Mouse (Mus musculus) hindbrain, postnatal 0 days (tissue): ENCODE results near the gene Smtnl1. TPM values are rescaled to one million over a fixed set of nuclear protein-coding genes. Genes with fewer than 3 reads are reported as not detected.
A peak's percentile ranks its signal among the peaks of the same experiment; 100 is the strongest.

Experiments used
- ATAC-seq: fragments of 200-750 bp; cut with Nextera tagmentation; 2 replicates; pipeline ENCODE4 v1.8.0; 2017; ENCODE audit warnings: mild to moderate bottlenecking, moderate TSS enrichment, moderate library complexity
- DNase-seq: peaks from one replicate; pipeline ENCODE4 v3.0.0-alpha.2; 2015; ENCODE audit warnings: low spot score
- H3K27ac ChIP-seq: fragments of 300-500 bp; sonication (generic); 2 replicates; pipeline ENCODE4 v1.5.1; 2014; ENCODE audit warnings: mild to moderate bottlenecking
- H3K27me3 ChIP-seq: fragments of 300-500 bp; sonication (generic); 2 replicates; pipeline ENCODE4 v1.6.1; 2014; ENCODE audit warnings: low read length, mixed read lengths; ENCODE audit not compliant: insufficient read depth
- H3K36me3 ChIP-seq: fragments of 300-500 bp; sonication (generic); 2 replicates; pipeline ENCODE4 v1.6.1; 2014; ENCODE audit warnings: low read length, mixed read lengths; ENCODE audit not compliant: insufficient read depth
- H3K4me1 ChIP-seq: fragments of 300-500 bp; sonication (generic); 2 replicates; pipeline ENCODE4 v1.6.1; 2014; ENCODE audit warnings: antibody characterized with exemption, low read length, mixed read lengths; ENCODE audit not compliant: insufficient read depth
- H3K4me2 ChIP-seq: fragments of 300-500 bp; sonication (generic); 2 replicates; pipeline ENCODE4 v1.6.1; 2014; ENCODE audit warnings: low read depth, mild to moderate bottlenecking, low read length, moderate library complexity, mixed read lengths
- H3K4me3 ChIP-seq: fragments of 300-500 bp; sonication (generic); 2 replicates; pipeline ENCODE4 v1.5.1; 2014; ENCODE audit warnings: low read length
- H3K9ac ChIP-seq: fragments of 300-500 bp; sonication (generic); replicated peaks from 2 replicates; pipeline ENCODE4 v1.6.1; 2014; ENCODE audit warnings: mild to moderate bottlenecking, low read length, moderate library complexity, mixed read lengths
- H3K9me3 ChIP-seq: fragments of 300-500 bp; sonication (generic); 2 replicates; pipeline ENCODE4 v1.6.1; 2016; ENCODE audit warnings: low read length, mixed read lengths
- CTCF ChIP-seq: IDR thresholded peaks from 2 replicates; pipeline ENCODE4 v1.5.1; 2016; ENCODE audit warnings: antibody characterized with exemption, control low read depth, low read depth
- WGBS: fragments of 180-500 bp; shearing (Covaris S2); extraction: QIAGEN DNeasy Blood & Tissue Kit; methylation state at CpG from one replicate; pipeline ENCODE4 v1.1.7; 2014; 5-methylcytosine and 5-hydroxymethylcytosine counted together
- polyA plus RNA-seq: library from polyadenylated mRNA; unstranded; fragments of >200 nt; fragmentation: Nextera tagmentation; extraction: Ambion mirVana; gene quantifications from 2 replicates; pipeline ENCODE4 v1.2.1, GENCODE M21; 2015
- total RNA-seq: library from RNA; depleted of rRNA; stranded (reverse); fragments of >200 nt; gene quantifications from 2 replicates; pipeline ENCODE4 v1.2.3, GENCODE M21; 2014; rRNA removed

The Smtnl1 gene
- total RNA-seq (0.75 TPM in 1 of 2 replicates, not detected in the other), polyA plus RNA-seq (not detected in 2 replicates)

GRCm38 (mm10) chr2:84822552-84822951 is at the start of gene Smtnl1:
Gene Smtnl1 (minus strand): TSS chr2:84822652.
- Histone ChIP-seq H3K4me2 (no peak within 1 kb of the TSS), H3K27me3 (no peaks in the 10 kb centered on the region), H3K36me3 (no peaks in the 10 kb centered on the region), H3K9me3 (no peaks in the 10 kb centered on the region), H3K4me3 (no peak within 1 kb of the TSS), H3K27ac (no peak within 1 kb of the TSS), H3K4me1 (no peaks in the 10 kb centered on the region; the same call in 1 of the 2 replicates), H3K9ac (no peak within 1 kb of the TSS)
- no peak for TF ChIP-seq CTCF
- DNase-seq (no peak), ATAC-seq (no peak)
- WGBS = 67% methylated on average over 13 of the region's 13 CpGs

DNA sequence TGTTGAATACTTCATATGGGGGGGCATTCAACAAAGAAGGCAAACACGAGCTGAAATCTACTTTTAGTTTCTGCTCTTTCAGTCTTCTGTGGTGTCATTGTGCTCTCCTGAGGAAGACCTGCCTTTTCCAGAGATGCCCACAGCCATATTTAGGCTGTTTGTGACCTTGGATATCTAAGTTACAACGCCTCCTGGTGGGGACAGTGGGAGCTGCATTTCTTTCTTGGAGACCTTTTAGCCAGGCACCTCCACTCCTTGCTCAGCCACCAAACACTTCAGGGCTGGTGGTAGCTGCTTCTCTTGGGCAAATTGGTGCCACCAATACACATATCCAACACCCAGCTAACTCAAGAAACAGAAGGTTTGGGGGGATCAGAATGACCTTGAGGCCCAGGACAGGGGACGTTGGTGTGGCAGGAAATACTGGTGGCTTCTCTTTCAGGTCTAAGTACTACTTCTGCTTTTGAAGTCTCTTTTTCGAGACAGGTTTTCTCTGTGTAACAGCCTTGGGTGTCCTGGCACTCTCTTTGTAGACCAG is 48.2 kb upstream of the Smtnl1 start:
- Histone ChIP-seq H3K4me1 (peaks cover 9% of the 10 kb centered on the region), H3K9me3 (no peaks in the 10 kb centered on the region), H3K36me3 (no peaks in the 10 kb centered on the region), H3K27ac (no peak overlapping the region), H3K4me3 (no peak overlapping the region), H3K4me2 (no peak overlapping the region), H3K9ac (no peak overlapping the region), H3K27me3 (peaks cover 57% of the 10 kb centered on the region)
- DNase-seq = no peak
- no peak for ATAC-seq
- WGBS = 73% methylated on average over 4 of the region's 4 CpGs
- peak; percentile 35; the same call in 1 of the 2 replicates for TF ChIP-seq CTCF

DNA sequence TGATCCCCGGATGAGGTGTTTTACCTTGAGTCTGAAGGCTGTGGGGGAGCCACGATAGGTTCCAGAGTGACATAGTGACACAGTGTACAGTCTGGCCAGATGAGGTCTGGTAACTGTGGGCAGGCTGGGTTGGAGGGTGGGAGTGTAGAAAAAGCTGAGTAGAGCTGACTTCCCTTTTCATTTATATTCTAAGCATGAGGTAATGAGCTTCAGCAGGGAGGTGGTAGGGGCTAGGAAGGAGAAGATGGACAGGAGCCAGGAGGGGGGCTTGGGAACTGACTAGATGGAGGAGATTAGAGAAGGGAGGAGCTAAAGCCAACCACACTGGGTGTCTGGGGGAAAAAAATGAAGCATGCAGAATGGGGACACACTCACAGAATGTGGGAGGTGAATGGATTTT is 46.5 kb upstream of the Smtnl1 start:
- ATAC-seq (no peak), DNase-seq (no peak)
- Histone ChIP-seq H3K9me3 (no peaks in the 10 kb centered on the region), H3K27me3 (peaks cover 51% of the 10 kb centered on the region), H3K4me2 (no peak overlapping the region), H3K27ac (no peak overlapping the region), H3K4me1 (peaks cover 11% of the 10 kb centered on the region), H3K9ac (no peak overlapping the region), H3K36me3 (no peaks in the 10 kb centered on the region), H3K4me3 (no peak overlapping the region)
- 68% methylated on average over 2 of the region's 2 CpGs for WGBS
- TF ChIP-seq CTCF = no peak

DNA sequence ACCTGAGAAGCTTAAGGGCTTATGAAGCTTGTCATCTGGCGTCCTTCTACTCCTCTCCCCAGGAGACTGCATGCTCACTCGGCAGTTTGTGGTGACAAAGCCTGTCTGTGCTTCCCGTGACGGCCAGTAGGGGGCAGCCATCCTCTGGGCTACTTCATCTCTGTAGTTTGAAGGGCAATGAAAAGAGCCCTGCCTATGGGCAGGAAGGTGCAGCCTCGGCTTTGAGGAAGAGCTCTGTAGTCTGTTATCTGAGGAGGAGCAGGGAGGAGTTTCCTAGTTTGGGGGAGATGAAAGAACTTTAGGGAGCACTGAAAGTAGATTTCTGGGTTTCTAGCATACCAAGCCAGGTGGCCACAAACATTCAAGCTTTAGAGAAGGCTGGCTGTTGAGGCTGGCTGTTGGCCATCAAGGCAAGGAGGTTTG is 46.1 kb upstream of the Smtnl1 start:
- Histone ChIP-seq H3K27ac (no peak overlapping the region), H3K4me3 (no peak overlapping the region), H3K4me1 (peaks cover 11% of the 10 kb centered on the region), H3K4me2 (no peak overlapping the region), H3K27me3 (peaks cover 49% of the 10 kb centered on the region), H3K9me3 (no peaks in the 10 kb centered on the region), H3K9ac (no peak overlapping the region), H3K36me3 (no peaks in the 10 kb centered on the region)
- DNase-seq (peak; percentile 77), ATAC-seq (no peak)
- peak; percentile 83 for TF ChIP-seq CTCF
- WGBS = 9% methylated on average over 5 of the region's 5 CpGs

DNA sequence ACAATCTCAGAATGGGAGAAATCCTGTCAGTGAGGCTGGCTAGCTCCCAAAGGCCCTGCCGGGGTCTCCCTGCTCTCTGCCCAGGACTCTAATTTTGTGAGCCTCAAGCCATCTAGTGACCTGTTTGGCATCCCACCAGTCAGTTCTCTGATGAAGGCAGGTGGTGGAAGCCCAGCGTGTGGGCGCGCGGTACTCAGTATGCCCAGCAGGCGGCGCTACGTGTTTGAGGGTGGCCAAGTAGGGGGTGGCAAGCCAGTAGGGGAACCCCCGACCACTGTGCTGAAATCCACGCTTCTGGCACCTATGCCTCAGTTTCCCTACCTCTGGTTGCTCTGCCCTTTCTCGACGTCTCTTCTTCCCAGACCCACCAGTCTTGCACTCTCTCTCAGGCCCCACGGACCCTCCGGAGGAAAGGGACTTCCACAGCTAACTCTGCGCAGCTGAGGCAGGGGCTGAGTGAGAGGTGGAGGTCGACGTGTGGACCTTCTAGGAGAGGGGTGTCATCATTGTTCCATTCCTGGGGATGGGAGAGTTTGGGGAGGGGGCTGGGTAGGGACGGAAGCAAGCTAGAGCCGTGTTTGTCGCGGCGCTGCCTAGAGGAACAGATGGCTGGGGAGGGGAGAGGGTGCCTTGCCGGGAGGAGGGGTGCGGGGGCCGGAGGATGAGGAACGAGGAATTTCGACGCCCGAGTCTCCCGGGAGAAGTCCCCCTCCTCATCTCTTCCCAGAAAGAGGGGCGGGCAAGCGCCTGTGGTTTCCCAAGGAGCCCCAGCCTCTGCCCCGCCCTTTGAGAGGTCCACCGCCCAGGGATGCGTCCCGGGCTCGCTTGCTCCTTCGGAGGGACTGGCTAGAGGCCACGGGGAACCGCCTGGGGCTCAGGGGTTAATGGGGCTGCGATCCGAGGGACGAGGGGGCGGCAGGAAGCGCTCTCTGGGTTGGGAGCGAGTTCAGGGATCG is 43.4 kb upstream of the Smtnl1 start:
- peaks cover 11% of the 10 kb centered on the region for H3K4me1 ChIP-seq
- peak overlapping the region; percentile 35 for H3K4me3 ChIP-seq
- peak; percentile 71 for TF ChIP-seq CTCF
- H3K27ac ChIP-seq = no peak overlapping the region
- DNase-seq = peak; percentile 59
- no peaks in the 10 kb centered on the region for H3K36me3 ChIP-seq
- peak overlapping the region; percentile 35; the same call in 1 of the 2 replicates for H3K9ac ChIP-seq
- ATAC-seq = peak; percentile 58
- peaks cover 29% of the 10 kb centered on the region for H3K27me3 ChIP-seq
- WGBS = under 1% methylated on average over 47 of the region's 47 CpGs
- no peaks in the 10 kb centered on the region for H3K9me3 ChIP-seq
- peak overlapping the region; percentile 65 for H3K4me2 ChIP-seq

- H3K4me3 ChIP-seq = no peak overlapping the region
- no peaks in the 10 kb centered on the region for H3K9me3 ChIP-seq
- 89% methylated on average over 3 of the region's 3 CpGs for WGBS
- H3K27ac ChIP-seq = no peak overlapping the region
- peaks cover 14% of the 10 kb centered on the region for H3K27me3 ChIP-seq
- H3K4me2 ChIP-seq = no peak overlapping the region
- H3K4me1 ChIP-seq = peaks cover 11% of the 10 kb centered on the region
- ATAC-seq (no peak), DNase-seq (no peak)
- no peak overlapping the region for H3K9ac ChIP-seq
- no peak for TF ChIP-seq CTCF
- H3K36me3 ChIP-seq = no peaks in the 10 kb centered on the region
Measured at GRCm38 (mm10) chr2:84862231-84862630, 39.8 kb upstream of the Smtnl1 start.
